Mouse (Mus musculus) liver, postnatal 0 days (tissue): ENCODE measurements around the gene Snapc4.

ENCODE experiments used
- CTCF ChIP-seq: sonication (generic); IDR thresholded peaks from 2 replicates; pipeline ENCODE4 v1.5.1; 2016; ENCODE audit warnings: antibody characterized with exemption, low read depth
- EP300 ChIP-seq: IDR thresholded peaks from 2 replicates; pipeline ENCODE4 v1.6.1; 2016; ENCODE audit warnings: antibody characterized with exemption, low read depth, mild to moderate bottlenecking

DNA sequence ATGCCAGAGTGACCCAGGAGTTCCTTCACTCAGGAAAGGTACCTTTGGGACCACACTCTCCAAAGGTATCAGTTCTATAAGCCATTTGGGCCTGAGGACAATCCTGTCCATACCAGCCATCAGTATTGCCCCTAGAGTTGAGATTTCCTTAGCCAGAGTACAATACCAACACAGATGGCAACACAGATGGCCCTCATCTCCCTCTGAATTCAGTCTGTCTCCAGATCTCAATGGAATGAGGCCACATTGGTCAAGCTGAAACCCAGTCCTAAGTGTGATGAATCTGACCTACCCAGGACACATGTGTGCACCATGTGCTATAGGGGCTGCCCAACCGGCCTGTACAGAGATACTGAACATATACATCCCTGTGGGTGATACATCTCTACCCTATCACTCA lies 21.8 kb upstream of the Snapc4 start:
- TF ChIP-seq CTCF, result no peak
- TF ChIP-seq EP300, result no peak
